Mouse (Mus musculus) neural tube, postnatal 0 days (tissue): ENCODE data around the gene Olfr1453. TPM values are rescaled to one million over a fixed set of nuclear protein-coding genes. Genes with fewer than 3 reads are reported as not detected.

Experiments used
- polyA plus RNA-seq: library from polyadenylated mRNA; unstranded; fragments of >200 nt; fragmentation: Nextera tagmentation; extraction: Ambion mirVana; gene quantifications from 2 replicates; pipeline ENCODE4 v1.2.1, GENCODE M21; 2015

Olfr1453 gene
- polyA plus RNA-seq, result not detected in 2 replicates

GRCm38 (mm10) chr19:13028227-13028626 is at the start of gene Olfr1453:
TSS of gene Olfr1453 (minus strand) at chr19:13028327.

GRCm38 (mm10) chr19:13060310-13060709 is 32.2 kb upstream of the Olfr1453 start, which contains the start of gene Olfr1454:
TSS of gene Olfr1454 (plus strand) at chr19:13060610.

GRCm38 (mm10) chr19:12994714-12995113 is 33.4 kb downstream of the Olfr1453 start, which contains the start of gene Olfr1451:
TSS of gene Olfr1451 (plus strand) at chr19:12995014.

Other genes with a start within 250 kb of the Olfr1453 start
- 14.6 and 16.2 TPM in 2 replicates for gene Zfp91, start 232.2 kb downstream of the Olfr1453 start, polyA plus RNA-seq
- gene Lpxn, start 232.1 kb downstream of the Olfr1453 start, polyA plus RNA-seq, result 1.3 and 1.8 TPM in 2 replicates
- gene Gm5244, start 181.6 kb downstream of the Olfr1453 start, polyA plus RNA-seq, result not detected in 2 replicates
- gene Olfr1444, start 171.0 kb downstream of the Olfr1453 start, polyA plus RNA-seq, result not detected in 2 replicates
- not detected in 2 replicates for gene Olfr1445, start 144.5 kb downstream of the Olfr1453 start, polyA plus RNA-seq
- not detected in 2 replicates for gene Olfr1446, start 134.8 kb downstream of the Olfr1453 start, polyA plus RNA-seq
- not detected in 2 replicates for gene Olfr1447, start 124.6 kb downstream of the Olfr1453 start, polyA plus RNA-seq
- gene Olfr1448, start 103.9 kb downstream of the Olfr1453 start, polyA plus RNA-seq, result not detected in 2 replicates
- not detected in 2 replicates for gene Olfr1449, start 97.5 kb downstream of the Olfr1453 start, polyA plus RNA-seq
- gene Olfr1450, start 78.1 kb downstream of the Olfr1453 start, polyA plus RNA-seq, result not detected in 2 replicates
- not detected in 2 replicates for gene Olfr1451, start 33.3 kb downstream of the Olfr1453 start, polyA plus RNA-seq
- not detected in 2 replicates for gene Olfr1454, start 32.3 kb upstream of the Olfr1453 start, polyA plus RNA-seq
- gene Olfr1457, start 69.6 kb upstream of the Olfr1453 start, polyA plus RNA-seq, result not detected in 2 replicates
- gene Olfr1458, start 78.4 kb upstream of the Olfr1453 start, polyA plus RNA-seq, result not detected in 2 replicates
- 0.03 TPM in 1 of 2 replicates, not detected in the other for gene Olfr1459, start 121.2 kb upstream of the Olfr1453 start, polyA plus RNA-seq
- not detected in 2 replicates for gene Olfr1461, start 134.7 kb upstream of the Olfr1453 start, polyA plus RNA-seq
- gene Olfr1462, start 157.4 kb upstream of the Olfr1453 start, polyA plus RNA-seq, result not detected in 2 replicates
- not detected in 2 replicates for gene Olfr1463, start 203.0 kb upstream of the Olfr1453 start, polyA plus RNA-seq